Mouse (Mus musculus) limb, embryonic 13.5 days (tissue): ENCODE data around the gene Gabarap. TPM values are rescaled to one million over a fixed set of nuclear protein-coding genes. Genes with fewer than 3 reads are reported as not detected.

Experiments
- ATAC-seq: fragments of 200-750 bp; cut with Nextera tagmentation; 2 replicates; pipeline ENCODE4 v1.8.0; 2017; ENCODE audit warnings: low read depth, moderate number of reproducible peaks, moderate TSS enrichment; ENCODE audit not compliant: low FRiP score
- H3K27ac ChIP-seq: fragments of 300-500 bp; sonication (generic); 2 replicates; pipeline ENCODE4 v1.5.1; 2015; ENCODE audit warnings: inconsistent platforms, mild to moderate bottlenecking, moderate library complexity
- H3K27me3 ChIP-seq: fragments of 300-500 bp; sonication (generic); 2 replicates; pipeline ENCODE4 v1.6.1; 2015; ENCODE audit warnings: mild to moderate bottlenecking, inconsistent platforms
- H3K36me3 ChIP-seq: fragments of 300-500 bp; sonication (generic); 2 replicates; pipeline ENCODE4 v1.6.1; 2015; ENCODE audit warnings: inconsistent platforms, mild to moderate bottlenecking, moderate library complexity
- H3K4me1 ChIP-seq: fragments of 300-500 bp; sonication (generic); 2 replicates; pipeline ENCODE4 v1.6.1; 2015; ENCODE audit warnings: inconsistent platforms
- H3K4me2 ChIP-seq: fragments of 300-500 bp; sonication (generic); replicated peaks from 2 replicates; pipeline ENCODE4 v1.6.1; 2015; ENCODE audit warnings: inconsistent platforms, mild to moderate bottlenecking, moderate library complexity
- H3K4me3 ChIP-seq: fragments of 300-500 bp; sonication (generic); 2 replicates; pipeline ENCODE4 v1.5.1; 2015; ENCODE audit warnings: moderate library complexity, mild to moderate bottlenecking, inconsistent platforms
- H3K9ac ChIP-seq: fragments of 300-500 bp; sonication (generic); 2 replicates; pipeline ENCODE4 v1.6.1; 2015; ENCODE audit warnings: mild to moderate bottlenecking, inconsistent platforms
- H3K9me3 ChIP-seq: fragments of 300-500 bp; sonication (generic); 2 replicates; pipeline ENCODE4 v1.6.1; 2016; ENCODE audit warnings: inconsistent platforms
- WGBS: fragments of 180-500 bp; shearing (Covaris S2); methylation state at CpG from one replicate; pipeline ENCODE4 v1.1.7; 2015; 5-methylcytosine and 5-hydroxymethylcytosine counted together
- polyA plus RNA-seq: library from polyadenylated mRNA; unstranded; fragments of >200 nt; fragmentation: Nextera tagmentation; extraction: Ambion mirVana; gene quantifications from 2 replicates; pipeline ENCODE4 v1.2.1, GENCODE M21; 2015

Gene Gabarap
- polyA plus RNA-seq, 1 experiment from 2014 or later: 506 TPM

- no peak for ATAC-seq
- Histone ChIP-seq H3K4me1 (peaks cover 12% of the 10 kb centered on the region), H3K36me3 (peaks cover 71% of the 10 kb centered on the region), H3K4me2 (no peak overlapping the region), H3K27me3 (no peaks in the 10 kb centered on the region), H3K9ac (no peak overlapping the region), H3K27ac (no peak overlapping the region), H3K4me3 (no peak overlapping the region), H3K9me3 (no peaks in the 10 kb centered on the region)
- 96% methylated on average over 4 of the region's 4 CpGs for WGBS
These were observed 14.7 kb upstream of the Gabarap start for GRCm38 (mm10) chr11:69976271-69976670.

DNA sequence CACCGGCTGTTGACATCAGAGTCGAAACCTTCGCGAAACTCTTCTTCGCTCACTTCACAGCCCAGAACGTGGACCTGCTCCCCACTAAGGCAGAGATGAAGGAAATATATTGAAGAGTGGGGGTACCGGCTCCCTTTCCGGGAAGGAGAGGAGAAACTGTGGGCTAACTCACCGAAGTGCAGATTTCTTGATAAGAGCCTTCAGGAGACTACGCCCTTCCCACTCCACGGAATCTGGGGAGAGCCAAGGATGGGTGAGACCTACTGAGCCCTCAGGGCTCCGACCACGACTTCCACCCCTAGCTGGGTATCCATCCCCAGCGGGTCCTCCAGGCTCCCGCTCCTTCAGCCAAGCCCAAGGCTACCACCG, 11.1 kb upstream of the Gabarap start:
- WGBS: 2% methylated on average over 16 of the region's 16 CpGs
- Histone ChIP-seq H3K27ac (peak overlapping the region; percentile 98), H3K9ac (peak overlapping the region; percentile 90), H3K9me3 (no peaks in the 10 kb centered on the region), H3K36me3 (peaks cover 52% of the 10 kb centered on the region), H3K4me1 (peaks cover 30% of the 10 kb centered on the region), H3K4me2 (peak overlapping the region; percentile 92), H3K27me3 (no peaks in the 10 kb centered on the region), H3K4me3 (peak overlapping the region; percentile 99)
- ATAC-seq: no peak

DNA sequence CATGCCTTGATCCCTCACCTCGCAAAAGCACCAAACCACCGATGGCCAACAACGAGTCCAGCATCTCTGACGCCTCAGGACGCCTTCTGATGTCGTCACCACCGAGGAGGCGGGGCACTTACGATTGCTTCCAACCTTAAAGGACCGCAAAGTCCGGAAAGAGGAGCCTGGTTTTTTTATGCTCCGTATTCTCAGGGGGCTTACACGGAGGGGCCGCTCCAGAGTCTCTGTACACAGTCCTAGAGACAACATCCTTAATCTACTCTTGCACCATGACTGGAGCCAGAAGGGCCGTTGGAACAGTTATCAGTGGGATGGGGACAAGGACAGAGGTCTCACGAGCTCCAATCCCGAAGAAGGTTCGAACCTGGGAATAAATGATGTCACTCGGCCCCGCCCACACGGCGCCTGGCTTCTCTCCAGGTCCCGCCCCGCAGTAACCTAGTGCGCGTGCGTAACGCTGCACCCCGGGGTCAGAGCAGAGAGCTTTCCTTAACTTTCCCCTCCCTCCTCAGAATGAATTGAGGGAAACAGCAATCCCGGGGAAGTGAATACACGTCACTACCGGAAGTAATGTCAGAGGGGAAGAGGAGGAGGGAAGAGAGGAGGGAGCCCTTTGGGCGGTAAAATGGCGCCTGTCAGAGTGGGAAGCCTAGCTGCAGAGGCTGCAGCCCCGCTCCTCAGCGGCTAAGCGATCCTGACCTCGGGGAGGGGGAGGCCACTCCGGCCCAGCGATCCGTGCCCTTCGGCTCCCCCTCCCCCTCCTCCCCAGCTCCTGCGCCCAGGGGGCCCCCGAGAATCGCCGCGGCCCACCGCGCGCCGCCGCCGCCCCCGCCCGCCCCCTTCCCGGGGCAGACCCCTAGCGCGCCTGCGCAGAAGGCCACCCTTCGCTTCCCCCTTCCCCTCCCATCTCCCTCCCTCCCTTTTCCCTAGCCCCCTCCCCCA, 10.5 kb upstream of the Gabarap start:
- ATAC-seq: peak; percentile 94
- Histone ChIP-seq H3K4me1 (peaks cover 30% of the 10 kb centered on the region), H3K36me3 (peaks cover 52% of the 10 kb centered on the region), H3K4me2 (peak overlapping the region; percentile 92), H3K4me3 (peak overlapping the region; percentile 99), H3K9me3 (no peaks in the 10 kb centered on the region), H3K27me3 (no peaks in the 10 kb centered on the region), H3K9ac (peak overlapping the region; percentile 100), H3K27ac (peak overlapping the region; percentile 98)
- WGBS: under 1% methylated on average over 49 of the region's 60 CpGs

DNA sequence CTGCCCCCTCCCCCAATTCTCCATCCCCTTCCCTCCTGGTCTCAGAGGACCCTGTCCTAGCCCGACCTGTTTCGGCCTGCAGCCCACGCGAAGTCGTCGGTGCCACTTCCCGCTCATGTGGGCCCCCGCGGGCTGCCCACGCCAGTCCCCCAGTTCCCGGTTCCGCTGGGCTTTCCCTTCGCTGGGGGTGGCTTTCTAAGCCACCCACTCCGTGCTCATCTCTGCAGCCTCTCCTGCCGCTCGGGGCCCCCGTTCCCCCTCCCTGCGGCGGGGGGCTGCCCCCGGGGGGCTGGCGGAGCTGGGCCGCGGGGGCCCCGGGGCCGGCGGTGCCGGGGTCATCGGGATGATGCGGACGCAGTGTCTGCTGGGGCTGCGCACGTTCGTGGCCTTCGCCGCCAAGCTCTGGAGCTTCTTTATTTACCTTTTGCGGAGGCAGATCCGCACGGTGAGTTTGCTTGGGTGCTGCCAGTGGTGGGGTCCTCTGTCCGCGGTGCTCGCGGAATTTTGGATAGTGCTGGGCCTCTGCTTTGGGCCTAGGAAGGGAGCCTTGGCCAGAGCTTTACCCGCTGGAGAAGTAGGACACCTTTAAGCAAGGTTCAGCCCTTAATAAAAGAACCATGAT, 9.7 kb upstream of the Gabarap start, which contains the start of gene Ctdnep1:
TSS of gene Ctdnep1 (plus strand) at position 16 of the 622 bp plus-strand sequence.
- H3K36me3 ChIP-seq: peaks cover 50% of the 10 kb centered on the region
- H3K9ac ChIP-seq: peak within 1 kb of the TSS; percentile 100
- no peaks in the 10 kb centered on the region for H3K9me3 ChIP-seq
- peaks cover 30% of the 10 kb centered on the region for H3K4me1 ChIP-seq
- ATAC-seq: peak; percentile 29; the same call in 1 of the 2 replicates
- no peaks in the 10 kb centered on the region for H3K27me3 ChIP-seq
- WGBS: under 1% methylated on average over 41 of the region's 43 CpGs
- peak within 1 kb of the TSS; percentile 92 for H3K4me2 ChIP-seq
- H3K27ac ChIP-seq: peak within 1 kb of the TSS; percentile 98
- H3K4me3 ChIP-seq: peak within 1 kb of the TSS; percentile 99

DNA sequence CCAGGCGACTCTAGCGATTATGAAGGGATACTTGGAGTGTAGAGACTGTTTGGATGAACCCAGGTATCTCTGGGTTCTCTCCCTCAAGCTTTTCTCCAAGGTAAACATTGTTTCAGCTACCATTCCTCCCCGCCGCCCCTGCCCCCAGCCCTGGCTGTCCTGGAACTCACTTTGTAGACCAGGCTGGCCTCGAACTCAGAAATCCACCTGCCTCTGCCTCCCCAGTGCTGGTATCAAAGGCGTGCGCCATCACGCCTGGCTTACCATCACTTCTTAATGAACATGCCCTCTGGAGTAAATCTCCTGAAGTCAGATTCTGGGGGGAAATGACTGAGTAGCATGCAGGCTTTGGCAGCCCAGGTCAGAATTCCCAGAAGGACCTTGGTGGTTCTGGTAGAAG, 8.7 kb upstream of the Gabarap start, which contains the start of gene Elp5:
TSS of gene Elp5 (minus strand) at position 293 of the 400 bp plus-strand sequence.
- WGBS: 61% methylated on average over 8 of the region's 8 CpGs
- H3K27me3 ChIP-seq: no peaks in the 10 kb centered on the region
- ATAC-seq: no peak
- peaks cover 30% of the 10 kb centered on the region for H3K4me1 ChIP-seq
- peak within 1 kb of the TSS; percentile 100 for H3K9ac ChIP-seq
- peak within 1 kb of the TSS; percentile 98 for H3K27ac ChIP-seq
- no peaks in the 10 kb centered on the region for H3K9me3 ChIP-seq
- H3K4me2 ChIP-seq: peak within 1 kb of the TSS; percentile 84
- H3K36me3 ChIP-seq: peaks cover 52% of the 10 kb centered on the region
- peak within 1 kb of the TSS; percentile 99 for H3K4me3 ChIP-seq

GRCm38 (mm10) chr11:69982877-69983276, 8.1 kb upstream of the Gabarap start:
- peak overlapping the region; percentile 84 for H3K4me2 ChIP-seq
- 33% methylated on average over 5 of the region's 5 CpGs for WGBS
- no peak for ATAC-seq
- no peaks in the 10 kb centered on the region for H3K9me3 ChIP-seq
- peaks cover 54% of the 10 kb centered on the region for H3K36me3 ChIP-seq
- H3K4me3 ChIP-seq: peak overlapping the region; percentile 99
- no peak overlapping the region for H3K27ac ChIP-seq
- peaks cover 30% of the 10 kb centered on the region for H3K4me1 ChIP-seq
- peak overlapping the region; percentile 100 for H3K9ac ChIP-seq
- no peaks in the 10 kb centered on the region for H3K27me3 ChIP-seq

GRCm38 (mm10) chr11:69983377-69983776, 7.6 kb upstream of the Gabarap start:
- H3K36me3 ChIP-seq: peaks cover 54% of the 10 kb centered on the region

DNA sequence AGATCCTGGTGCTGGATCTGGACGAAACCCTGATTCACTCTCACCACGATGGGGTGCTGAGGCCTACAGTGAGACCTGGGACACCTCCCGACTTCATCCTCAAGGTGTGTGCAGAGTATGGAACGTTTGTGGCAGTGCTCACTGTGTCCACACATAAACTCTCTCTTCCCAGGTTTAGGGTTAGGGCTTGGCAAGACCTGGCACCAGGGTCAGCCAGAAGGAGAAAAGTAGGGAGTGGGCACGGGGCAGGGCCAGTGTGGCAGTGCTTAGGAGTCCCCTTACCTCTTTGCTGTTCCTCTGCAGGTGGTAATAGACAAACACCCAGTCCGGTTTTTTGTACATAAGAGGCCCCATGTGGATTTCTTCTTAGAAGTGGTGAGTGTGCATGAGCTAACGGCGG, 6.5 kb upstream of the Gabarap start:
- H3K36me3 ChIP-seq: peaks cover 60% of the 10 kb centered on the region

More at GRCm38 (mm10) chr11:69983377-69983776, 7.6 kb upstream of the Gabarap start:
- WGBS: 90% methylated on average over 4 of the region's 4 CpGs
- no peak for ATAC-seq
- peak overlapping the region; percentile 84 for H3K4me2 ChIP-seq
- H3K27ac ChIP-seq: no peak overlapping the region
- peak overlapping the region; percentile 100 for H3K9ac ChIP-seq
- no peaks in the 10 kb centered on the region for H3K27me3 ChIP-seq
- H3K4me1 ChIP-seq: peaks cover 30% of the 10 kb centered on the region
- peak overlapping the region; percentile 99 for H3K4me3 ChIP-seq
- H3K9me3 ChIP-seq: no peaks in the 10 kb centered on the region

DNA sequence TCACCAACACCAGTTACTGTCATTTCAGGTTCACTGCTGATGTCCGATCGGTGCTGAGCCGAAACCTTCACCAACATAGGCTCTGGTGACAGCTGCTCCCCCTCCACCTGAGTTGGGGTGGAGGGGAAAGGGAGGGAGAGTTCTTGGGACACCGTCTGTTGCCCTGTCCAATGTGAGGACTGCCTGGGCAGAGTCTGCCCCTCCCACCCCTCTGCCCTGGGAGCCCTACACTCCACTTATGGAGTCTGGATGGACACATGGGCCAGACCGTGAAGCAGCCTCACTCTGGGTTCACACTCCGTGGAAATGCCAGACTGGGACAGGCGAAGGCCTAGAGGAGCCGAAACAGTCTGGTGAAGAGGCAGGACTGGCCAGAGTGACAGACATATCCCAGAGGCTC, 994 bp upstream of the Gabarap start:
- ATAC-seq: no peak
- H3K4me3 ChIP-seq: no peak overlapping the region
- H3K4me1 ChIP-seq: peaks cover 30% of the 10 kb centered on the region
- no peaks in the 10 kb centered on the region for H3K27me3 ChIP-seq
- no peak overlapping the region; the same call in 1 of the 2 replicates for H3K27ac ChIP-seq
- H3K9ac ChIP-seq: peak overlapping the region; percentile 31; the same call in 1 of the 2 replicates
- H3K9me3 ChIP-seq: no peaks in the 10 kb centered on the region
- WGBS: 90% methylated on average over 8 of the region's 8 CpGs
- no peak overlapping the region for H3K4me2 ChIP-seq
- H3K36me3 ChIP-seq: peaks cover 69% of the 10 kb centered on the region

More for the DNA sequence above, 6.5 kb upstream of the Gabarap start:
- no peak for ATAC-seq
- Histone ChIP-seq H3K4me1 (peaks cover 22% of the 10 kb centered on the region), H3K4me3 (no peak overlapping the region), H3K9me3 (no peaks in the 10 kb centered on the region), H3K27ac (no peak overlapping the region), H3K27me3 (no peaks in the 10 kb centered on the region), H3K4me2 (no peak overlapping the region), H3K9ac (0 out of 2 replicates have a peak overlapping the region, but pooled peaks have one; percentile 4)
- 89% methylated on average over 8 of the region's 8 CpGs for WGBS

GRCm38 (mm10) chr11:69991711-69992110, 768 bp downstream of the Gabarap start:
- under 1% methylated on average over 15 of the region's 15 CpGs for WGBS
- H3K4me2 ChIP-seq: peak overlapping the region; percentile 72
- H3K4me1 ChIP-seq: peaks cover 30% of the 10 kb centered on the region
- H3K9me3 ChIP-seq: no peaks in the 10 kb centered on the region
- H3K4me3 ChIP-seq: peak overlapping the region; percentile 80
- H3K27me3 ChIP-seq: no peaks in the 10 kb centered on the region
- peaks cover 54% of the 10 kb centered on the region for H3K36me3 ChIP-seq
- peak overlapping the region; percentile 90 for H3K27ac ChIP-seq
- H3K9ac ChIP-seq: peak overlapping the region; percentile 89
- ATAC-seq: 0 out of 2 replicates have a peak, but pooled peaks have one; percentile 0

GRCm38 (mm10) chr11:69992396-69992795, 1.5 kb downstream of the Gabarap start:
- peak overlapping the region; percentile 72 for H3K4me2 ChIP-seq
- peak overlapping the region; percentile 80 for H3K4me3 ChIP-seq
- no peak for ATAC-seq
- no peaks in the 10 kb centered on the region for H3K9me3 ChIP-seq
- 84% methylated on average over 10 of the region's 10 CpGs for WGBS
- H3K36me3 ChIP-seq: peaks cover 47% of the 10 kb centered on the region
- H3K27me3 ChIP-seq: no peaks in the 10 kb centered on the region
- H3K27ac ChIP-seq: no peak overlapping the region
- peaks cover 31% of the 10 kb centered on the region for H3K4me1 ChIP-seq
- peak overlapping the region; percentile 89 for H3K9ac ChIP-seq

- 88% methylated on average over 3 of the region's 3 CpGs for WGBS
- no peak overlapping the region for H3K27ac ChIP-seq
- peak overlapping the region; percentile 80 for H3K4me3 ChIP-seq
- H3K4me1 ChIP-seq: peaks cover 36% of the 10 kb centered on the region
- H3K36me3 ChIP-seq: peaks cover 46% of the 10 kb centered on the region
- peak overlapping the region; percentile 72 for H3K4me2 ChIP-seq
- H3K9ac ChIP-seq: peak overlapping the region; percentile 89; the same call in 1 of the 2 replicates
- no peaks in the 10 kb centered on the region for H3K9me3 ChIP-seq
- H3K27me3 ChIP-seq: no peaks in the 10 kb centered on the region
- no peak for ATAC-seq
These were observed 2.0 kb downstream of the Gabarap start for GRCm38 (mm10) chr11:69992932-69993331.
